Mouse (Mus musculus): ENCODE results near the gene Dennd1b. TPM values are rescaled to one million over a fixed set of nuclear protein-coding genes. Genes with fewer than 3 reads are reported as not detected.
A peak's percentile ranks its signal among the peaks of the same experiment; 100 is the strongest.

Dennd1b gene
- 7.9 and 8.0 TPM in 2 replicates for polyA plus RNA-seq (2016; fragmentation: Nextera tagmentation; extraction: Ambion mirVana)

DNA sequence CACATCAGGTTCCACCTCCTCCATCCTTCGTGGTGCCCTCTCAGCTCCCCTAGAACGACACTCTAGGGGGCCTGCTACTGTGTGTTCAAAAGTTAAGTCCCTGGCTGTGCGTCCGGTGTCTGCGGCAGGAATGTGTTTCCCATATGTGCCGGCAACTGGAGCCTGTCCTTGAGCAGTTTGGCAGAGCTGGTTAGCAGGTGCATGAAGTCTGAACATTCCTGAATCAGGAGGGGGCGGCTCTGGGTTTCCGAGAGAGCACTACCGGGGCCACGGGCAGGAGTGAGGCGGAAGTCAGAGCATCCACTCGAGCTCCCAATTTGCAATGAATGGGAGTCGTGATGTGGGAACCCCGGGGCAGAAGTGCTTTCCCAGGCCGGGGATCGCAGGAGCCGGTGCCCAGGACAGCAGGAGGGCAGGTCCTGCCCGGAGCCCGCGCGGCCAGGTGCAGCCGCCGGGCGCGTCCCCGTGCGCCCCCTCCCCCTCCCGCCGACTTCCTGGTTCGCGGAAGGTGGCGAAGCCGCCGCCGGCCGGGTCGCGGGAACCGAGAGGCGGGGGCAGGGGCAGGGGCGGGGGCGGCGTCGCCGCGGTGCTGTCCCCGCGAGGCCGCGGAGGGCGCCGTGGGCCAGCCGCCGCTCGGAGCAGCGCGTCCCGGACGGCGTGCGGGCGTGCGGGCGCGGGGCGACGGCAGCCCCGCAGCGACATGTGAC is at the start of gene Dennd1b:
Dennd1b (plus strand) TSS at position 275 of the 707 bp plus-strand sequence.
- under 1% methylated on average over 55 of the region's 69 CpGs for WGBS
- Histone ChIP-seq H3K4me1 (peaks cover 14% of the 10 kb centered on the region), H3K27ac (peak within 1 kb of the TSS; percentile 96), H3K4me3 (peak within 1 kb of the TSS; percentile 88), H3K36me3 (replicated peaks) (peaks cover 13% of the 10 kb centered on the region), H3K27me3 (ENCODE audit: poor library complexity, severe bottlenecking) (peaks cover 7% of the 10 kb centered on the region; the same call in 1 of the 2 replicates), H3K9me3 (no peaks in the 10 kb centered on the region)
- peak; percentile 68 for DNase-seq (ENCODE audit: extremely low spot score, low spot score)

DNA sequence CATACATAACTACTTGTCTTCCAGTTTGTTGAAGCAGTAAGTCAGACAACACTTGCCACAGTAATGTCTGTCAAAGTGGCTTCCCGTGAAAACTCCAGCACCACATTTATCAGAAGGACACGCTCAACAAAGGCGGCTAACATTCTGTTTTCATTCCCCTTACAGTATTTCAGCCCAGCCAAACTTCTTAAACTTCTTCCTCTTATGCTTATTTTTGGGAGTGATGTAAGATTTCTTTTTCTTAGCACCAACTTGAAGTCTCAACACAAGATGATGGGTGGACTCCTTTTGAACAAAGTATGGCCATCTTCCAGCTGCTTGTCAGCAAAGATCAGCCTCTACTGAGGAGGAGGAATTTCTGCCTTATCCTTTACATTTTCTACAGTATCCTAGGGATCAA is 47.6 kb upstream of the Dennd1b start:
- no peak overlapping the region for H3K27ac ChIP-seq
- H3K4me3 ChIP-seq = no peak overlapping the region
- H3K4me1 ChIP-seq = no peaks in the 10 kb centered on the region
- no peaks in the 10 kb centered on the region for H3K36me3 ChIP-seq (replicated peaks)
- H3K27me3 ChIP-seq (ENCODE audit: poor library complexity, severe bottlenecking) = no peaks in the 10 kb centered on the region
- DNase-seq (ENCODE audit: extremely low spot score, low spot score) = no peak
- WGBS = 96% methylated on average over 3 of the region's 3 CpGs
- H3K9me3 ChIP-seq = no peaks in the 10 kb centered on the region

DNA sequence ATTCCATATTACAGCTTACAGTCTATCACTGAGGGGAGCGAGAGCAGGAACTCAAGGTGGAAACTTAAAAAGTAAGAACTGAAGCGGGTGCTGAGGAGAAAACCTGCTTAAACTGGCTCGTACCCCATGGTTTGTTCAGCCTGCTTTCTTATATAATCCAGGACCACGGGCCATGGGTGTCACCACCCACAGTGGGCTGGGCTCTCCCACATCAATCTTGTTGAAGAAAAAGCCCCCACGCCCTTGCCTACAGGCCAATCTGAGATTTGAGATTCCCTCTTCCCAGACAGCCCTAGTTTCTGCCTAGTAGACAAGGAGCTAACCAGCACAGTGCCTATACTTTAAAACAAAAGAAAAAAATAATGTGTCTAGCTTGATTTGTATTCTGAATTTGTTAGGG is 43.6 kb upstream of the Dennd1b start:
- Histone ChIP-seq H3K36me3 (replicated peaks) (no peaks in the 10 kb centered on the region), H3K27me3 (ENCODE audit: poor library complexity, severe bottlenecking) (no peaks in the 10 kb centered on the region), H3K4me3 (no peak overlapping the region), H3K4me1 (no peaks in the 10 kb centered on the region), H3K27ac (no peak overlapping the region), H3K9me3 (no peaks in the 10 kb centered on the region)
- no peak for DNase-seq (ENCODE audit: extremely low spot score, low spot score)
- 85% methylated on average over 5 of the region's 5 CpGs for WGBS

- 86% methylated on average over 3 of the region's 3 CpGs for WGBS
- H3K4me3 ChIP-seq = no peak overlapping the region
- no peaks in the 10 kb centered on the region for H3K9me3 ChIP-seq
- H3K36me3 ChIP-seq (replicated peaks) = no peaks in the 10 kb centered on the region
- no peak for DNase-seq (ENCODE audit: extremely low spot score, low spot score)
- no peak overlapping the region for H3K27ac ChIP-seq
- no peaks in the 10 kb centered on the region for H3K4me1 ChIP-seq
- no peaks in the 10 kb centered on the region for H3K27me3 ChIP-seq (ENCODE audit: poor library complexity, severe bottlenecking)
These were observed 43.2 kb upstream of the Dennd1b start for GRCm38 (mm10) chr1:138920082-138920481.

- no peak overlapping the region for H3K27ac ChIP-seq
- no peak overlapping the region for H3K4me3 ChIP-seq
- H3K36me3 ChIP-seq (replicated peaks) = no peaks in the 10 kb centered on the region
- 81% methylated on average over 1 of the region's 1 CpGs for WGBS
- H3K4me1 ChIP-seq = no peaks in the 10 kb centered on the region
- DNase-seq (ENCODE audit: extremely low spot score, low spot score) = no peak
- no peaks in the 10 kb centered on the region for H3K27me3 ChIP-seq (ENCODE audit: poor library complexity, severe bottlenecking)
- H3K9me3 ChIP-seq = no peaks in the 10 kb centered on the region
These were observed 42.4 kb upstream of the Dennd1b start for GRCm38 (mm10) chr1:138920799-138921198.

DNA sequence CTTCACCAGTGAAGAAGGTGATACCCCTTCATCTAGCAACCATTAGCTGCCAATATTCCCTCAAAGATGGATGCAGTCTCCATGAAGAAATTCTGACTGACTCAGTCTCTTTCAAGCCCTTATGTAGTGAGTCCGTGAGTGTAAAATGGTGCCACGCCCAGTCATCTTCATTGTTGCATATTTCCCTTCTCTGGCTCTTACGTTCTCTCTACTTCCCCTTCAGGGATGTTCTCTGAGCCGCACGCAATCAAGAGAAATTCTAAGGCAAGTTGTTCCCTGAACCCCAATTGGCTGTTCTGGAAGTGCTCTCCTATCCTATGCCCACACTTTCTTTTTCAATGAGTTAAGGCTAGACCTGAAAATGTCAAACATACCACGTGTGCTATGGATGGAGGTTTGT is 40.3 kb upstream of the Dennd1b start:
- H3K27ac ChIP-seq = no peak overlapping the region
- H3K9me3 ChIP-seq = no peaks in the 10 kb centered on the region
- no peak overlapping the region for H3K4me3 ChIP-seq
- no peak for DNase-seq (ENCODE audit: extremely low spot score, low spot score)
- no peaks in the 10 kb centered on the region for H3K27me3 ChIP-seq (ENCODE audit: poor library complexity, severe bottlenecking)
- no peaks in the 10 kb centered on the region for H3K4me1 ChIP-seq
- 89% methylated on average over 6 of the region's 6 CpGs for WGBS
- H3K36me3 ChIP-seq (replicated peaks) = no peaks in the 10 kb centered on the region

- DNase-seq (ENCODE audit: extremely low spot score, low spot score) = no peak
- 86% methylated on average over 2 of the region's 2 CpGs for WGBS
- H3K36me3 ChIP-seq (replicated peaks) = no peaks in the 10 kb centered on the region
- H3K27me3 ChIP-seq (ENCODE audit: poor library complexity, severe bottlenecking) = no peaks in the 10 kb centered on the region
- no peak overlapping the region for H3K4me3 ChIP-seq
- no peak overlapping the region for H3K27ac ChIP-seq
- no peaks in the 10 kb centered on the region for H3K9me3 ChIP-seq
- no peaks in the 10 kb centered on the region for H3K4me1 ChIP-seq
These were observed 39.0 kb upstream of the Dennd1b start for GRCm38 (mm10) chr1:138924282-138924681.

DNA sequence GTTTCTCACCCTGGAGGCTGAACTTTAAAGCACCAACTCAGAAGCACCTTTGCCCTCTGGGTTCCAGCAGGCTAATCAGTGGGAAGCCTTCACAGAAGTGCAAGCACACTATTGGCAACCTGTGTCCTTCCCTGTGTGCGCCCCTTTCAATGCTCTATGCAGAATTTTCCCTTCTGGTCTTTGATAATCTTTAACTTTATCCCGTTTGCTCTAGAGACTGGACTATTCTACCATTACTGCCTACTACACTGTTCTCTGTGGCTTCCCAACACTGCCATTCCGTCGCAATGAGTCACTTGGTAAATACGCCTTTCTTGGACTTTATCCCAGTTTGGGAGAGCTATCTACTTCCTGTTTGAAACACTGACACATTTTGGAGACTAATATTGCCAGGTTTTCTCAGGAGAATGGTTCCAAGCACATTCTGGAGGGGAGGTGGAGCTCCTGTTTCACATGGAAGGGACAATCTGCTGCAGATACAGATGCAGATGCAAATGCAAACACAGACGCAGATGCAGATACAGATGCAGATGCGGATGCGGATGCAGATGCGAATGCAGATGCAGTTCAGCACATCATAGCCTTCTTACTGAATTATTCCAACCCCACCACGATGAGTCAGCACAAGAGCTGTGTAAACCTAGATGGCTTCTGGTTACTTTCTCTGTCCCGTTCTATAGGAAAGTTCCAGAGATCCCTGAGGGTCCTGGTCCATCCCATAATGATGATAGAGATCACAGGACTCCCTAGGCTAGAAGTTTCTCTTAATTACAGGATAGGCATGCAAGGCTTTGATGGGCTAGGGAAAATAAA is 34.4 kb upstream of the Dennd1b start:
- WGBS = 82% methylated on average over 11 of the region's 11 CpGs
- H3K36me3 ChIP-seq (replicated peaks) = no peaks in the 10 kb centered on the region
- no peak overlapping the region for H3K4me3 ChIP-seq
- no peaks in the 10 kb centered on the region for H3K4me1 ChIP-seq
- H3K27ac ChIP-seq = no peak overlapping the region
- DNase-seq (ENCODE audit: extremely low spot score, low spot score) = no peak
- H3K27me3 ChIP-seq (ENCODE audit: poor library complexity, severe bottlenecking) = no peaks in the 10 kb centered on the region
- H3K9me3 ChIP-seq = no peaks in the 10 kb centered on the region

DNA sequence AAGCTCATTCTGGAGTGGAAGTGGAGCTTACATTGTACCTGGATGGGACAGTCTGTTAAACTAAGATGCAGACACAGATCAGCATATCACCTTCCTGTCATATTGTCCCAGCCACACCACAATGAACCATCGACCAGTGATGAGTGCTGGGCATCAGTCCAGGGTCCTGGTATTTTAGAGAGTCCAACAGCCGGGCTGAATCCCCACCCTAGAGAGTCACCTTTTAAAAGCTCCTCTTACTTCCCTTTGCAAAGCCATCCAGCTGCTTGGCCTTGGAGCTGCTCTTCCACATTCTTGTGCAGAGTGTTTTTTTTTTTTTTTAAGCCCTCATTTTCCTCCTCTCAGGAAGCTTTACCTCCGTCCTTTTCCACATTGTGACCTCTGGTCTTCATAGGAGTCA is 33.2 kb upstream of the Dennd1b start:
- H3K36me3 ChIP-seq (replicated peaks) = no peaks in the 10 kb centered on the region
- no peaks in the 10 kb centered on the region for H3K9me3 ChIP-seq
- no peaks in the 10 kb centered on the region for H3K4me1 ChIP-seq
- no peaks in the 10 kb centered on the region for H3K27me3 ChIP-seq (ENCODE audit: poor library complexity, severe bottlenecking)
- no peak for DNase-seq (ENCODE audit: extremely low spot score, low spot score)
- H3K27ac ChIP-seq = no peak overlapping the region
- 77% methylated on average over 3 of the region's 3 CpGs for WGBS
- no peak overlapping the region for H3K4me3 ChIP-seq

DNA sequence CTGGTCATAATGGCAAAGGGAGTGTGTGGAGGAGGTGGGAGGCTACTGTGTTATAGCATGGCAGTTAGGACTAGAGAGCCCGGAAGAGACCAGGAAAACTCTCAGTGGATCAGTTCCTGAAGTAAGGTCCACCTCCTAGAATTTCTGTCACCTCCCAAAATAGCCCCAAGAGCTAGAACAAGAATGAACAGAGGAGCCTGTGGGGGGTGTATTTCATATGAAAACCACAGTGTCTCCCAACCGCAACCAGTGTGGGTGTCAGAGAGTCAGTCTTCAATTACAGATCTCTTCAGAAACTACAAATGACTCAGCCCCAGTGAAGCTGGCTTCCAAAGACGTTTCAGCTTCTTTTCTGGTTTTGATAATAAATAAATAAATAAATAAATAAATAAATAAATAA is 32.4 kb upstream of the Dennd1b start:
- no peaks in the 10 kb centered on the region for H3K4me1 ChIP-seq
- H3K27me3 ChIP-seq (ENCODE audit: poor library complexity, severe bottlenecking) = no peaks in the 10 kb centered on the region
- no peak overlapping the region for H3K27ac ChIP-seq
- no peak for DNase-seq (ENCODE audit: extremely low spot score, low spot score)
- H3K4me3 ChIP-seq = no peak overlapping the region
- WGBS = 80% methylated on average over 3 of the region's 3 CpGs
- H3K36me3 ChIP-seq (replicated peaks) = no peaks in the 10 kb centered on the region
- no peaks in the 10 kb centered on the region for H3K9me3 ChIP-seq

GRCm38 (mm10) chr1:138936169-138936568 is 27.1 kb upstream of the Dennd1b start:
- no peak overlapping the region for H3K4me3 ChIP-seq
- H3K36me3 ChIP-seq (replicated peaks) = no peaks in the 10 kb centered on the region
- WGBS = 91% methylated on average over 6 of the region's 6 CpGs
- H3K27ac ChIP-seq = no peak overlapping the region
- H3K9me3 ChIP-seq = no peaks in the 10 kb centered on the region
- H3K4me1 ChIP-seq = no peaks in the 10 kb centered on the region
- DNase-seq (ENCODE audit: extremely low spot score, low spot score) = no peak
- H3K27me3 ChIP-seq (ENCODE audit: poor library complexity, severe bottlenecking) = no peaks in the 10 kb centered on the region

- no peak overlapping the region for H3K27ac ChIP-seq
- no peak for DNase-seq (ENCODE audit: extremely low spot score, low spot score)
- no peaks in the 10 kb centered on the region for H3K36me3 ChIP-seq (replicated peaks)
- 84% methylated on average over 6 of the region's 6 CpGs for WGBS
- no peaks in the 10 kb centered on the region for H3K9me3 ChIP-seq
- no peaks in the 10 kb centered on the region for H3K4me1 ChIP-seq
- no peak overlapping the region for H3K4me3 ChIP-seq
- H3K27me3 ChIP-seq (ENCODE audit: poor library complexity, severe bottlenecking) = no peaks in the 10 kb centered on the region
These were observed 25.4 kb upstream of the Dennd1b start for GRCm38 (mm10) chr1:138937686-138938370.

All from forebrain, embryonic 10.5 days (tissue).